ENCODE assay signal across 7 mouse cellular contexts in genomic region chr7:24335699-24336309, GRCm38 (mm10). TPM values are rescaled to one million over a fixed set of nuclear protein-coding genes. Genes with fewer than 3 reads are reported as not detected.
DNase-seq lines count a peak whose midpoint lies in the region; ATAC-seq lines count a peak whose summit lies in the region.

No protein-coding gene starts in this region.

- peak; percentile 74 for DNase-seq in ES-CJ7 (ENCODE audit: low read depth, low spot score)
- peak; percentile 79 for DNase-seq in adipocyte (ENCODE audit: low spot score)
- peak; percentile 89 for DNase-seq in embryo, embryonic 11 days
- DNase-seq in heart, postnatal 4 days: peak; percentile 77
- DNase-seq in layer of hippocampus, adult 9-11 months: peak; percentile 69
- DNase-seq in right cerebral cortex, postnatal 36 days (ENCODE audit: low spot score in 2 of 2): peak; percentile 56

- ATAC-seq in megakaryocyte progenitor cell, adult 5-6 weeks (replicated peaks; ENCODE audit: poor library complexity): peak; percentile 81

RNA-seq across cellular contexts. Expression of gene Tescl, which starts 2.1 kb away (rescaled TPM):
- total RNA-seq in heart, postnatal 4 days (2021): under 1 TPM; 0.32 to 0.33 TPM
- not detected in 2 replicates for total RNA-seq in megakaryocyte progenitor cell, adult 5-6 weeks (2015)
- not detected in 2 replicates for total RNA-seq in megakaryocyte progenitor cell, adult 5-6 weeks (2017)

RNA-seq across cellular contexts. Expression of gene Lypd5, which starts 13.2 kb away (rescaled TPM):
- total RNA-seq in heart, postnatal 4 days (2021): not detected
- total RNA-seq in megakaryocyte progenitor cell, adult 5-6 weeks (2015): not detected in 2 replicates
- not detected in 2 replicates for total RNA-seq in megakaryocyte progenitor cell, adult 5-6 weeks (2017)

RNA-seq across cellular contexts. Expression of gene Zfp94, which starts 19.3 kb away (rescaled TPM):
- 1 to 10 TPM; 1.0 to 1.8 TPM for total RNA-seq in heart, postnatal 4 days (2021)
- 2.5 and 3.6 TPM in 2 replicates for total RNA-seq in megakaryocyte progenitor cell, adult 5-6 weeks (2015)
- 2.7 and 5.0 TPM in 2 replicates for total RNA-seq in megakaryocyte progenitor cell, adult 5-6 weeks (2017)

RNA-seq across cellular contexts. Expression of gene Kcnn4, which starts 34.3 kb away (rescaled TPM):
- 1 to 10 TPM; 1.0 TPM for total RNA-seq in heart, postnatal 4 days (2021)
- 20.5 and 28.0 TPM in 2 replicates for total RNA-seq in megakaryocyte progenitor cell, adult 5-6 weeks (2015)
- 48.6 and 57.7 TPM in 2 replicates for total RNA-seq in megakaryocyte progenitor cell, adult 5-6 weeks (2017)

RNA-seq across cellular contexts. Expression of gene Zfp61, which starts 34.8 kb away (rescaled TPM):
- total RNA-seq in heart, postnatal 4 days (2021): 1 to 10 TPM; 4.2 to 6.6 TPM
- 6.6 and 10.5 TPM in 2 replicates for total RNA-seq in megakaryocyte progenitor cell, adult 5-6 weeks (2015)
- 22.7 and 29.0 TPM in 2 replicates for total RNA-seq in megakaryocyte progenitor cell, adult 5-6 weeks (2017)

Comparison
In these comparisons a context has a peak if more than half of its experiments do, and no peak if none do; other contexts are left out.
1. Peak in every context shown above with its lines: DNase-seq and ATAC-seq.